Mouse (Mus musculus) heart, postnatal 0 days (tissue): ENCODE measurements at regions not wholly inside any gene's neighbourhood (a gene's known extent, or its start where the extent isn't known, plus 50 kb on each side); places are given as distances from the start of the nearest gene placed in this dataset.

Experiments used
- ATAC-seq: fragments of 200-750 bp; cut with Nextera tagmentation; 2 replicates; pipeline ENCODE4 v1.8.0; 2017; ENCODE audit warnings: low read depth, moderate number of reproducible peaks, moderate library complexity; ENCODE audit not compliant: insufficient read depth
- DNase-seq: peaks from one replicate; pipeline ENCODE4 v3.0.0-alpha.2; 2016; ENCODE audit warnings: low spot score
- H3K27ac ChIP-seq: fragments of 300-500 bp; sonication (generic); 2 replicates; pipeline ENCODE4 v1.5.1; 2014; ENCODE audit warnings: low read depth, mild to moderate bottlenecking
- H3K27me3 ChIP-seq: fragments of 300-500 bp; sonication (generic); 2 replicates; pipeline ENCODE4 v1.6.1; 2014; ENCODE audit warnings: low read length, mixed read lengths; ENCODE audit not compliant: control insufficient read depth, insufficient read depth
- H3K36me3 ChIP-seq: fragments of 300-500 bp; sonication (generic); replicated peaks from 2 replicates; pipeline ENCODE4 v1.6.1; 2014; ENCODE audit warnings: low read length, mixed read lengths; ENCODE audit not compliant: control insufficient read depth, insufficient read depth
- H3K4me1 ChIP-seq: fragments of 300-500 bp; sonication (generic); 2 replicates; pipeline ENCODE4 v1.6.1; 2014; ENCODE audit warnings: antibody characterized with exemption; ENCODE audit not compliant: control insufficient read depth, insufficient read depth
- H3K4me2 ChIP-seq: fragments of 300-500 bp; sonication (generic); 2 replicates; pipeline ENCODE4 v1.6.1; 2014; ENCODE audit warnings: low read depth, mild to moderate bottlenecking, low read length, moderate library complexity
- H3K4me3 ChIP-seq: fragments of 300-500 bp; sonication (generic); 2 replicates; pipeline ENCODE4 v1.5.1; 2014; ENCODE audit warnings: low read depth, low read length
- H3K9ac ChIP-seq: fragments of 300-500 bp; sonication (generic); replicated peaks from 2 replicates; pipeline ENCODE4 v1.6.1; 2014; ENCODE audit warnings: low read depth, low read length, mixed read lengths
- H3K9me3 ChIP-seq: fragments of 300-500 bp; sonication (generic); replicated peaks from 2 replicates; pipeline ENCODE4 v1.6.1; 2016; ENCODE audit warnings: low read length; ENCODE audit not compliant: control insufficient read depth
- CTCF ChIP-seq: IDR thresholded peaks from 2 replicates; pipeline ENCODE4 v1.5.1; 2016; ENCODE audit warnings: antibody characterized with exemption, control low read depth, low read depth
- EP300 ChIP-seq: IDR thresholded peaks from 2 replicates; pipeline ENCODE4 v1.6.1; 2016; ENCODE audit warnings: antibody characterized with exemption, low read depth
- WGBS: fragments of 180-500 bp; shearing (Covaris S2); extraction: QIAGEN DNeasy Blood & Tissue Kit; methylation state at CpG from one replicate; pipeline ENCODE4 v1.1.7; 2014; 5-methylcytosine and 5-hydroxymethylcytosine counted together

GRCm38 (mm10) chr12:71370091-71370490 lies 60.4 kb downstream of the Dact1 start:
- H3K27me3 ChIP-seq = no peaks in the 10 kb centered on the region
- no peak overlapping the region for H3K4me2 ChIP-seq
- no peaks in the 10 kb centered on the region for H3K9me3 ChIP-seq
- no peak overlapping the region for H3K27ac ChIP-seq
- ATAC-seq = no peak
- no peak overlapping the region for H3K4me3 ChIP-seq
- no peaks in the 10 kb centered on the region for H3K36me3 ChIP-seq
- DNase-seq = no peak
- no peak overlapping the region for H3K9ac ChIP-seq
- H3K4me1 ChIP-seq = no peaks in the 10 kb centered on the region
- TF ChIP-seq CTCF (no peak), EP300 (no peak)
- WGBS = 50% methylated on average over 5 of the region's 5 CpGs

- Histone ChIP-seq H3K9me3 (no peaks in the 10 kb centered on the region), H3K4me2 (no peak overlapping the region), H3K36me3 (no peaks in the 10 kb centered on the region), H3K27ac (no peak overlapping the region), H3K4me3 (no peak overlapping the region), H3K27me3 (no peaks in the 10 kb centered on the region), H3K9ac (no peak overlapping the region), H3K4me1 (no peaks in the 10 kb centered on the region)
- 75% methylated on average over 5 of the region's 5 CpGs for WGBS
- ATAC-seq = no peak
- DNase-seq = no peak
- TF ChIP-seq EP300 (no peak), CTCF (no peak)
These were observed 62.3 kb downstream of the Dact1 start for GRCm38 (mm10) chr12:71371948-71372347.

GRCm38 (mm10) chr12:71373633-71374032 lies 63.9 kb downstream of the Dact1 start:
- no peak for TF ChIP-seq CTCF
- TF ChIP-seq EP300 = no peak
- WGBS = 75% methylated on average over 2 of the region's 2 CpGs
- DNase-seq = no peak
- Histone ChIP-seq H3K4me3 (no peak overlapping the region), H3K9ac (no peak overlapping the region), H3K27me3 (no peaks in the 10 kb centered on the region), H3K36me3 (no peaks in the 10 kb centered on the region), H3K9me3 (no peaks in the 10 kb centered on the region), H3K4me1 (no peaks in the 10 kb centered on the region), H3K4me2 (no peak overlapping the region), H3K27ac (no peak overlapping the region)
- no peak for ATAC-seq

GRCm38 (mm10) chr12:71376446-71376845 lies 66.8 kb downstream of the Dact1 start:
- Histone ChIP-seq H3K4me2 (no peak overlapping the region), H3K9ac (no peak overlapping the region), H3K27me3 (no peaks in the 10 kb centered on the region), H3K4me3 (no peak overlapping the region), H3K27ac (no peak overlapping the region), H3K4me1 (no peaks in the 10 kb centered on the region), H3K9me3 (no peaks in the 10 kb centered on the region), H3K36me3 (no peaks in the 10 kb centered on the region)
- TF ChIP-seq CTCF (no peak), EP300 (no peak)
- ATAC-seq (no peak), DNase-seq (no peak)
- 59% methylated on average over 8 of the region's 8 CpGs for WGBS

- TF ChIP-seq CTCF (no peak), EP300 (no peak)
- Histone ChIP-seq H3K9me3 (no peaks in the 10 kb centered on the region), H3K4me2 (no peak overlapping the region), H3K4me1 (no peaks in the 10 kb centered on the region), H3K36me3 (no peaks in the 10 kb centered on the region), H3K9ac (no peak overlapping the region), H3K27me3 (no peaks in the 10 kb centered on the region), H3K4me3 (no peak overlapping the region), H3K27ac (no peak overlapping the region)
- DNase-seq (no peak), ATAC-seq (no peak)
- WGBS = 75% methylated on average over 9 of the region's 9 CpGs
These were observed 67.3 kb downstream of the Dact1 start for GRCm38 (mm10) chr12:71376966-71377365.

GRCm38 (mm10) chr12:71379626-71380423 lies 70.1 kb downstream of the Dact1 start:
- DNase-seq = no peak
- Histone ChIP-seq H3K36me3 (no peaks in the 10 kb centered on the region), H3K4me2 (no peak overlapping the region), H3K9me3 (no peaks in the 10 kb centered on the region), H3K27me3 (no peaks in the 10 kb centered on the region), H3K27ac (no peak overlapping the region), H3K4me3 (no peak overlapping the region), H3K9ac (no peak overlapping the region), H3K4me1 (no peaks in the 10 kb centered on the region)
- TF ChIP-seq CTCF = no peak
- TF ChIP-seq EP300 = no peak
- WGBS = 88% methylated on average over 8 of the region's 8 CpGs
- ATAC-seq = no peak
